Mouse (Mus musculus) embryonic facial prominence, embryonic 14.5 days (tissue): Measurements from ENCODE around the gene Rgl1. TPM values are rescaled to one million over a fixed set of nuclear protein-coding genes. Genes with fewer than 3 reads are reported as not detected.

ENCODE experiments used
- ATAC-seq: fragments of 200-750 bp; cut with Nextera tagmentation; 2 replicates; pipeline ENCODE4 v1.8.0; 2017; ENCODE audit warnings: low read depth, moderate number of reproducible peaks, moderate TSS enrichment
- DNase-seq: peaks from one replicate; pipeline ENCODE4 v3.0.0-alpha.2; 2015; ENCODE audit warnings: low spot score
- H3K27ac ChIP-seq: fragments of 300-500 bp; sonication (generic); replicated peaks from 2 replicates; pipeline ENCODE4 v1.5.1; 2014; ENCODE audit warnings: low read depth, mild to moderate bottlenecking, low read length, moderate library complexity
- H3K27me3 ChIP-seq: fragments of 300-500 bp; sonication (generic); replicated peaks from 2 replicates; pipeline ENCODE4 v1.6.1; 2014; ENCODE audit warnings: low read length; ENCODE audit not compliant: control insufficient read depth, insufficient read depth
- H3K36me3 ChIP-seq: fragments of 300-500 bp; sonication (generic); 2 replicates; pipeline ENCODE4 v1.6.1; 2014; ENCODE audit warnings: low read length, mixed read lengths; ENCODE audit not compliant: control insufficient read depth, insufficient read depth
- H3K4me1 ChIP-seq: fragments of 300-500 bp; sonication (generic); 2 replicates; pipeline ENCODE4 v1.6.1; 2014; ENCODE audit warnings: antibody characterized with exemption, low read length; ENCODE audit not compliant: control insufficient read depth, insufficient read depth
- H3K4me2 ChIP-seq: fragments of 300-500 bp; sonication (generic); 2 replicates; pipeline ENCODE4 v1.6.1; 2014; ENCODE audit warnings: low read depth, mild to moderate bottlenecking, low read length, moderate library complexity, mixed read lengths
- H3K4me3 ChIP-seq: fragments of 300-500 bp; sonication (generic); 2 replicates; pipeline ENCODE4 v1.5.1; 2014; ENCODE audit warnings: low read depth, mild to moderate bottlenecking, low read length
- H3K9ac ChIP-seq: fragments of 300-500 bp; sonication (generic); 2 replicates; pipeline ENCODE4 v1.6.1; 2014; ENCODE audit warnings: low read depth, mild to moderate bottlenecking, low read length, moderate library complexity, mixed read lengths
- H3K9me3 ChIP-seq: fragments of 300-500 bp; sonication (generic); 2 replicates; pipeline ENCODE4 v1.6.1; 2016; ENCODE audit warnings: low read length; ENCODE audit not compliant: control insufficient read depth
- WGBS: fragments of 180-500 bp; shearing (Covaris S2); extraction: QIAGEN DNeasy Blood & Tissue Kit; methylation state at CpG from one replicate; pipeline ENCODE4 v1.1.7; 2014; 5-methylcytosine and 5-hydroxymethylcytosine counted together
- polyA plus RNA-seq: library from polyadenylated mRNA; unstranded; fragments of >200 nt; fragmentation: Nextera tagmentation; extraction: Ambion mirVana; gene quantifications from 2 replicates; pipeline ENCODE4 v1.2.1, GENCODE M21; 2014

The Rgl1 gene
- polyA plus RNA-seq, 1 experiment from 2014 or later, result 43.7 TPM

- no peaks in the 10 kb centered on the region for H3K9me3 ChIP-seq
- no peak for ATAC-seq
- no peak overlapping the region for H3K9ac ChIP-seq
- 88% methylated on average over 9 of the region's 9 CpGs for WGBS
- no peaks in the 10 kb centered on the region for H3K27me3 ChIP-seq
- H3K36me3 ChIP-seq, result peaks cover 5% of the 10 kb centered on the region; the same call in 1 of the 2 replicates
- H3K4me2 ChIP-seq, result no peak overlapping the region
- no peak overlapping the region for H3K27ac ChIP-seq
- DNase-seq, result no peak
- no peak overlapping the region for H3K4me3 ChIP-seq
- peaks cover 30% of the 10 kb centered on the region for H3K4me1 ChIP-seq
These were observed 195.5 kb downstream of the Rgl1 start for GRCm38 (mm10) chr1:152570681-152571080.

GRCm38 (mm10) chr1:152563282-152563681 is 202.9 kb downstream of the Rgl1 start:
- Histone ChIP-seq H3K9me3 (no peaks in the 10 kb centered on the region), H3K4me3 (no peak overlapping the region), H3K9ac (no peak overlapping the region), H3K36me3 (no peaks in the 10 kb centered on the region), H3K4me1 (peaks cover 21% of the 10 kb centered on the region), H3K27me3 (no peaks in the 10 kb centered on the region), H3K27ac (no peak overlapping the region), H3K4me2 (no peak overlapping the region)
- no peak for ATAC-seq
- no peak for DNase-seq
- 33% methylated on average over 5 of the region's 5 CpGs for WGBS

- Histone ChIP-seq H3K9me3 (no peaks in the 10 kb centered on the region), H3K27me3 (no peaks in the 10 kb centered on the region), H3K4me1 (peaks cover 21% of the 10 kb centered on the region), H3K9ac (no peak overlapping the region), H3K4me2 (no peak overlapping the region), H3K4me3 (no peak overlapping the region), H3K36me3 (no peaks in the 10 kb centered on the region), H3K27ac (no peak overlapping the region)
- ATAC-seq (no peak), DNase-seq (no peak)
- 61% methylated on average over 6 of the region's 6 CpGs for WGBS
These were observed 203.3 kb downstream of the Rgl1 start for GRCm38 (mm10) chr1:152562877-152563276.

- H3K4me3 ChIP-seq, result no peak overlapping the region
- H3K27me3 ChIP-seq, result no peaks in the 10 kb centered on the region
- 73% methylated on average over 5 of the region's 5 CpGs for WGBS
- no peak overlapping the region for H3K9ac ChIP-seq
- H3K36me3 ChIP-seq, result no peaks in the 10 kb centered on the region
- H3K4me1 ChIP-seq, result peaks cover 25% of the 10 kb centered on the region
- H3K9me3 ChIP-seq, result no peaks in the 10 kb centered on the region
- no peak overlapping the region for H3K27ac ChIP-seq
- no peak overlapping the region for H3K4me2 ChIP-seq
- no peak for ATAC-seq
- DNase-seq, result no peak
These were observed 205.7 kb downstream of the Rgl1 start for GRCm38 (mm10) chr1:152560477-152560876.

GRCm38 (mm10) chr1:152556576-152557281 is 209.4 kb downstream of the Rgl1 start:
- no peak overlapping the region for H3K4me3 ChIP-seq
- H3K4me1 ChIP-seq, result peaks cover 20% of the 10 kb centered on the region
- H3K9ac ChIP-seq, result 0 out of 2 replicates have a peak overlapping the region, but pooled peaks have one; percentile 7
- 53% methylated on average over 14 of the region's 14 CpGs for WGBS
- no peaks in the 10 kb centered on the region for H3K9me3 ChIP-seq
- ATAC-seq (peak; percentile 62), DNase-seq (no peak)
- no peaks in the 10 kb centered on the region for H3K27me3 ChIP-seq
- H3K27ac ChIP-seq, result peak overlapping the region; percentile 75
- H3K36me3 ChIP-seq, result peaks cover 6% of the 10 kb centered on the region
- no peak overlapping the region; the same call in 1 of the 2 replicates for H3K4me2 ChIP-seq

- 0 out of 2 replicates have a peak overlapping the region, but pooled peaks have one; percentile 5 for H3K9ac ChIP-seq
- peaks cover 12% of the 10 kb centered on the region for H3K36me3 ChIP-seq
- peak overlapping the region; percentile 11; the same call in 1 of the 2 replicates for H3K4me2 ChIP-seq
- H3K4me3 ChIP-seq, result no peak overlapping the region
- DNase-seq (peak; percentile 97), ATAC-seq (peak; percentile 95)
- H3K27ac ChIP-seq, result peak overlapping the region; percentile 75
- H3K27me3 ChIP-seq, result no peaks in the 10 kb centered on the region
- no peaks in the 10 kb centered on the region for H3K9me3 ChIP-seq
- 10% methylated on average over 7 of the region's 7 CpGs for WGBS
- H3K4me1 ChIP-seq, result peaks cover 20% of the 10 kb centered on the region
These were observed 210.1 kb downstream of the Rgl1 start for GRCm38 (mm10) chr1:152555944-152556573.

- Histone ChIP-seq H3K9me3 (no peaks in the 10 kb centered on the region), H3K4me1 (peaks cover 31% of the 10 kb centered on the region), H3K27me3 (no peaks in the 10 kb centered on the region), H3K9ac (no peak overlapping the region), H3K4me3 (no peak overlapping the region), H3K36me3 (peaks cover 13% of the 10 kb centered on the region), H3K27ac (peak overlapping the region; percentile 8; the same call in 1 of the 2 replicates), H3K4me2 (no peak overlapping the region)
- 70% methylated on average over 15 of the region's 15 CpGs for WGBS
- no peak for DNase-seq
- ATAC-seq, result no peak
These were observed 212.1 kb downstream of the Rgl1 start for GRCm38 (mm10) chr1:152553912-152554547.

GRCm38 (mm10) chr1:152550973-152551372 is 215.2 kb downstream of the Rgl1 start:
- H3K4me3 ChIP-seq, result no peak overlapping the region
- ATAC-seq (no peak), DNase-seq (no peak)
- no peak overlapping the region for H3K4me2 ChIP-seq
- no peaks in the 10 kb centered on the region for H3K27me3 ChIP-seq
- no peaks in the 10 kb centered on the region for H3K9me3 ChIP-seq
- WGBS, result 72% methylated on average over 3 of the region's 3 CpGs
- peaks cover 34% of the 10 kb centered on the region for H3K36me3 ChIP-seq
- H3K4me1 ChIP-seq, result peaks cover 23% of the 10 kb centered on the region
- H3K27ac ChIP-seq, result no peak overlapping the region
- H3K9ac ChIP-seq, result no peak overlapping the region
